Mouse (Mus musculus): ENCODE results near the gene Snrpc.

GRCm38 (mm10) chr17:27804803-27805770, 32.9 kb upstream of the Snrpc start:
- TF ChIP-seq POLR2A (IDR thresholded peaks at IDR 0.05; ENCODE audit: borderline replicate concordance, insufficient read depth, low read length) (no peak), CTCF (IDR thresholded peaks at IDR 0.05; ENCODE audit: borderline replicate concordance, insufficient read depth, low read depth, low read length) (no peak)
